Mouse (Mus musculus) megakaryocyte, embryonic 14.5 days (primary cell): ENCODE measurements around the gene Tle3.

Experiments used
- FLI1 ChIP-seq: IDR thresholded peaks from 2 replicates; pipeline ENCODE4 v1.6.1; 2012; ENCODE audit warnings: low read length, inconsistent platforms, mixed read lengths
- GATA1 ChIP-seq: IDR thresholded peaks from 3 replicates; pipeline ENCODE4 v1.6.1; 2012; ENCODE audit warnings: mixed read lengths, low read length, inconsistent platforms, borderline replicate concordance

DNA sequence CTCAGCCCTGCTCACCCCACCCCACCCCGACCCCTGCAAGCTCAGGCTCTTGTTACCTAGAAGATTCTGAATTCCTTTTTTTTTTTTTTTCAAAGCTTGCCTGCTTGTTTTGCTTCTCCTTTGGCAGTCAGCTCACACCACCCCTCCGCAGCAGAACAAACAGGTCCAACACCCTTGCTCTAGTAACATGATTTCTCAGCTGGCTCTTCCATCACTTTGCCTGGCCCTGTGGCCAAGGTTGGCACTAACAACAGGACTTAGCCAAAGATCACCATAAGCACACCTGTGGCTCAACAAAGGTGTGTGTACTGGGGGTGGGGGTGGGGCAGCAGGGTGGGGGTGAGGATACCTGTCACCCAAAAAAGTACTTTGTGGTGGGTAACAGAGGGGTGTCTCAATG lies 47.2 kb upstream of the Tle3 start:
- TF ChIP-seq GATA1 (no peak), FLI1 (no peak)
